Mouse (Mus musculus) hindbrain, embryonic 12.5 days (tissue): ENCODE measurements around the gene Med8. TPM values are rescaled to one million over a fixed set of nuclear protein-coding genes. Genes with fewer than 3 reads are reported as not detected.

Experiments
- ATAC-seq: fragments of 200-750 bp; cut with Nextera tagmentation; 2 replicates; pipeline ENCODE4 v1.8.0; 2017; ENCODE audit warnings: moderate TSS enrichment; ENCODE audit not compliant: low FRiP score
- H3K27ac ChIP-seq: fragments of 300-500 bp; sonication (generic); 2 replicates; pipeline ENCODE4 v1.5.1; 2016; ENCODE audit warnings: mild to moderate bottlenecking
- H3K27me3 ChIP-seq: fragments of 300-500 bp; sonication (generic); 2 replicates; pipeline ENCODE4 v1.6.1; 2016; ENCODE audit warnings: mild to moderate bottlenecking
- H3K36me3 ChIP-seq: fragments of 300-500 bp; sonication (generic); 2 replicates; pipeline ENCODE4 v1.6.1; 2016; ENCODE audit warnings: mild to moderate bottlenecking
- H3K4me1 ChIP-seq: fragments of 300-500 bp; sonication (generic); 2 replicates; pipeline ENCODE4 v1.6.1; 2016
- H3K4me2 ChIP-seq: fragments of 300-500 bp; sonication (generic); replicated peaks from 2 replicates; pipeline ENCODE4 v1.6.1; 2016; ENCODE audit warnings: mild to moderate bottlenecking
- H3K4me3 ChIP-seq: fragments of 300-500 bp; sonication (generic); 2 replicates; pipeline ENCODE4 v1.5.1; 2016; ENCODE audit warnings: mild to moderate bottlenecking
- H3K9ac ChIP-seq: fragments of 300-500 bp; sonication (generic); 2 replicates; pipeline ENCODE4 v1.6.1; 2016; ENCODE audit warnings: mild to moderate bottlenecking, moderate library complexity
- H3K9me3 ChIP-seq: fragments of 300-500 bp; sonication (generic); replicated peaks from 2 replicates; pipeline ENCODE4 v1.6.1; 2016; ENCODE audit warnings: mild to moderate bottlenecking
- WGBS: fragments of 180-500 bp; shearing (Covaris S2); methylation state at CpG from one replicate; pipeline ENCODE4 v1.1.7; 2016; 5-methylcytosine and 5-hydroxymethylcytosine counted together
- polyA plus RNA-seq: library from polyadenylated mRNA; unstranded; fragments of >200 nt; fragmentation: Nextera tagmentation; extraction: Ambion mirVana; gene quantifications from 2 replicates; pipeline ENCODE4 v1.2.1, GENCODE M21; 2016

The Med8 gene
- polyA plus RNA-seq, 1 experiment from 2014 or later = 131 TPM

DNA sequence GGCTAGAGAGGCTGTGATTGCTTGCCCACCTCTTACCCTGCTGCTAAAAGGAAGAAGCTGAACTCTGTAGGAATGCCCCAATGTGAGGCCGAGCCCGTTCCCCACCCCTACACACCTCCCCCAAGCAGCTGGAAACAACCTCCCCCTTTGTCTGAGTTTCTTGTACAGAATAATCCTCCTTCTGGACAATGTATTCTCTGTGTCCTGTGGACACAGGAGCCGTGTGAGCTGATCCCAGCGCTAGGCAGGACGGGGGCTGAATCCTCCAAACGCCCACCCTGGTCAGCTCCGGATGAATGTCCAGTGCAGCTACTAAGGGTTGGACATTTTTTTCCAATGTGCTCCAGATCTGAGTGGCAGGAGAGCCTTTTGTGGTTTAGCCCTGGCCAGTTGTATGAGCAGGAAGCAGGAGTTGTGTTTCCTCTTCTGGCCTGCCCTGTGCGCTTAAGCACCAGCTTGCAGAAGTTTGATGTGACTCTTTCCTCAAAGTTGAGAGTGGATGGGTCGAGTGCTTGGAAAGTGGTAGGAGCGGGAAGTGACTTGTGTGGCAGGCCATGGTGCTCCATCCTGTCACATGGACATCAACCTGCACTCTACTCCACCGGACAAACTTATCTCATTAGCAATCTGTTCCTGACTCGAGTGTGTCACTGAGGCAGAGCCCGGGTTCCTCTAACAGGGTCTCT, 8.1 kb downstream of the Med8 start:
- no peaks in the 10 kb centered on the region for H3K4me1 ChIP-seq
- no peak overlapping the region for H3K9ac ChIP-seq
- H3K36me3 ChIP-seq = peaks cover 96% of the 10 kb centered on the region
- no peaks in the 10 kb centered on the region for H3K9me3 ChIP-seq
- H3K4me3 ChIP-seq = no peak overlapping the region
- H3K27me3 ChIP-seq = no peaks in the 10 kb centered on the region
- no peak overlapping the region for H3K4me2 ChIP-seq
- ATAC-seq = no peak
- peak overlapping the region; percentile 23 for H3K27ac ChIP-seq
- WGBS = 86% methylated on average over 13 of the region's 13 CpGs

DNA sequence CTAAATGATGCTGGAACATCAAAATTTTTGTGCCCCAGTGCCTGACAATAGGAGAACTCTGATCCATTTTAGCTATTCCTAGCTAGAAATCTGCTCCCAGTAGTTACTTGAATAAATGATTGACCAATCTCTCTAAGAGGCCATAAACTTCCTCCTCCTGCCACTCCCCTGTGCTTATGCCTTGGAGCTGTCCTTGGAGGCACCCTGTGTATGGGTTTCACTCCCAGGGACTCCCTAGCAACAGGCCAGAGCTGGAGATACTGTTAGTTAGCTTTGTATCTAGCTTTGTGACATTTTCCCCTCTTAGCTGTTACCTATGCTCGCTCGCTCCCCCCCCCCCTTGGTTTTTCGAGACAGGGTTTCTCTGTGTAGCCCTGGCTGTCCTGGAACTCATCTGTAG, 12.2 kb downstream of the Med8 start:
- H3K9me3 ChIP-seq = no peaks in the 10 kb centered on the region
- no peak overlapping the region for H3K27ac ChIP-seq
- H3K9ac ChIP-seq = no peak overlapping the region
- no peaks in the 10 kb centered on the region for H3K4me1 ChIP-seq
- no peaks in the 10 kb centered on the region for H3K27me3 ChIP-seq
- no peak overlapping the region for H3K4me3 ChIP-seq
- ATAC-seq = no peak
- H3K4me2 ChIP-seq = no peak overlapping the region
- 90% methylated on average over 3 of the region's 3 CpGs for WGBS
- H3K36me3 ChIP-seq = peaks cover 58% of the 10 kb centered on the region

DNA sequence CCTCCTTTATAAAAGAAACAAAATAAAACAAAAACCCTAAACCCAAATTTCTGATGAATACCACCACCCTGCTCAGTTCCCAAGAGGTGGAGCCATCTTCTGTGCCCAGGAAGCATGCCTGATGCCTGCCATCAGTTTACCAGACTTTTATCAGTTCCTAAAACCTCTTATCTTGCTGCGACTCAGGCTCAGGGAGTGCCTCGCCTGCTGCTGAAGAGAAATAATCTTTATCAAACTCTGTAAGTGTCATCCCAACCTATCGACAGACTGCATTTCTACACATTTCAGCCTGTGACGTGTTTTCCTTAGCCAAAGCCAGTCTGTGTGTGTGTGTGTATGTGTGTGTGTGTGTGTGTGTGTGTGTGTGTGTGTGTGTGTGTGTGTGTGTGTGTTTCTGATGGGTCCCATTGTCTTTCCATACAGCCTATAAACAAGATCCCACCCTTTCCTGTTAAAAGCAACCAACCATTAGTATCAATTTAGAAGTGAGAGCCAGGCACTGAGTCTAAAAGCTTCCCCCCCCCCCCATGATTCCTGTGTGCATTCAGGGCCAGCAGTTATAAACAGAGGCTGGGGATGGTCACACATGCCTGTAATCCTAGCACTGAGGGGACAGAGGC, 15.5 kb downstream of the Med8 start:
- Histone ChIP-seq H3K4me2 (no peak overlapping the region), H3K4me1 (peaks cover 26% of the 10 kb centered on the region), H3K9me3 (no peaks in the 10 kb centered on the region), H3K9ac (no peak overlapping the region), H3K4me3 (no peak overlapping the region), H3K27me3 (no peaks in the 10 kb centered on the region), H3K27ac (no peak overlapping the region), H3K36me3 (peaks cover 31% of the 10 kb centered on the region)
- no peak for ATAC-seq
- WGBS = 88% methylated on average over 4 of the region's 4 CpGs

DNA sequence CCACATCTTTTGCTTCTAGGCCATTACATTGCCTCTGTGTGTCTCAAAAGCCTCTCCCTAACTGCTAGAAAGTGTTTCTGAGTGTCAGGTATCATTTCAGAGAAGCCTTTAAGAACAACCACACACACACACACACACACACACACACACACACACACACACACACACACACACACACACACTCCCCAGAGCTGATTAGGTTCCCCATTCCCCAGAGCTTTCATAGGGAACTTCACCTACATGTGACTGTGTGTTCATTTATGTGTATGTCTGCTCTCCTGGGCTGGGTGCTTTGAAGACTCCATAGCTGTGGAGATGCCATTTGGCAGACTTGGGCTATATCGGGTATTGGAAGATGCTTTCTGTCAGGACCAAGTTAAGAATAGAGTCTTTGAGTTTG, 16.2 kb downstream of the Med8 start:
- no peak overlapping the region for H3K4me2 ChIP-seq
- H3K27me3 ChIP-seq = no peaks in the 10 kb centered on the region
- H3K36me3 ChIP-seq = peaks cover 26% of the 10 kb centered on the region
- WGBS = 96% methylated on average over 1 of the region's 1 CpGs
- no peak overlapping the region for H3K4me3 ChIP-seq
- peaks cover 28% of the 10 kb centered on the region for H3K4me1 ChIP-seq
- no peaks in the 10 kb centered on the region for H3K9me3 ChIP-seq
- ATAC-seq = no peak
- H3K27ac ChIP-seq = no peak overlapping the region
- H3K9ac ChIP-seq = peak overlapping the region; percentile 18; the same call in 1 of the 2 replicates

DNA sequence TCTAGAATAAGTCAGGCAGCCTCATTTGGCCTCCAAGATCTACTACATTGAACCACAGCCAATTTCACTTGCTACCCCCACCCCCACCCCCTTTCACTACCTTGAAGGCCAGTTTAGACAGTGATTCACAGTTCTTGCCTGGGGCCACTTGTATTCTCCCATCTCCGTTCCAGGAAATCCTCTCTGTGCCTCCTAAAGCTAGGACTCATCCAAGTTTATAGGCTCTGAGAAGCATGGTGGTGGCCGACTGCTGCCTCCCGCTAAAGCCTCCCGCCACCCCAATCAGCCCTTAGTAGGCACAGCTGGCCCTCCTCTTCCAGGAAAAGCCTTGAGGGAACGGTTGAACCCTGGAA, 18.3 kb downstream of the Med8 start:
- H3K4me3 ChIP-seq = peak overlapping the region; percentile 52
- peak overlapping the region; percentile 56; the same call in 1 of the 2 replicates for H3K27ac ChIP-seq
- peaks cover 28% of the 10 kb centered on the region for H3K4me1 ChIP-seq
- no peaks in the 10 kb centered on the region for H3K27me3 ChIP-seq
- ATAC-seq = no peak
- WGBS = 7% methylated on average over 5 of the region's 5 CpGs
- no peaks in the 10 kb centered on the region for H3K9me3 ChIP-seq
- peaks cover 26% of the 10 kb centered on the region for H3K36me3 ChIP-seq
- peak overlapping the region; percentile 79 for H3K4me2 ChIP-seq
- H3K9ac ChIP-seq = peak overlapping the region; percentile 58

DNA sequence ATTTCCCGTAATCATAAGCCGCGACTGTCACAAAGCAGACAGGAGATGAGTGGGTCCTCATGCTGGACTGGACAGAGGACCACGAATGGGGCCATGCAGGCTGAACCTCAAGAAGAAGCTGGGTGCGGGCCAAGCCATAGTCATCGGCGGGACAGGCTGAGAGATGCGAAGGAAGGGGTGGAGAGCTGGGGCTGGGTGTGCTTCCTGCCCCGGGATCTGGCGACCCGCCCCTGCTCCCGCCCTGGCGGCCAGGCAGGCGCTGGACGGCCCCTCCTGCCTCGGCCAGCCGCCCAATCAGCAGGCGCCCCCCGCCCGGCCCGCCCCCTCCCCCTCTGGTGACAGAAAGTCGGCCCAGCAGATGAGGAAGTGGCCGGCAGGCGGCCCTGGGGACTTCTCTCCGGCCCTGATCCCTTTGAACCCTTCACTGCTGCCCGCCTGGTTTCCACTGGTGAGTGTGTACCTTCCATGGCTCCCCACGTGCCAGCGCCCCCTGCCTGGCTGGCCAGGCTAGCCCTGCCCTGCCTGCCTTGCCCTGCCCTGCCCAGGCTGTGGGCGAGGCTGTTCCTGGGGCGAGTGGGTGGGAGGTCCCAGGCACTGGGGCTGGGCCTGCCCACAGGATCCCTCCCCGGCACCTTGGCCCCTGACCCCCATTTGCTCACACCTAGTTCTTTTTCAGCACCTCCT, 18.8 kb downstream of the Med8 start, which contains the start of gene Elovl1:
Elovl1 (plus strand) TSS at position 326 of the 684 bp plus-strand sequence.
- H3K4me2 ChIP-seq = peak within 1 kb of the TSS; percentile 79
- peak within 1 kb of the TSS; percentile 52 for H3K4me3 ChIP-seq
- peaks cover 27% of the 10 kb centered on the region for H3K36me3 ChIP-seq
- no peaks in the 10 kb centered on the region for H3K9me3 ChIP-seq
- H3K27ac ChIP-seq = peak within 1 kb of the TSS; percentile 56
- peak within 1 kb of the TSS; percentile 58 for H3K9ac ChIP-seq
- no peaks in the 10 kb centered on the region for H3K27me3 ChIP-seq
- peak; percentile 96 for ATAC-seq
- under 1% methylated on average over 23 of the region's 31 CpGs for WGBS
- peaks cover 28% of the 10 kb centered on the region for H3K4me1 ChIP-seq

DNA sequence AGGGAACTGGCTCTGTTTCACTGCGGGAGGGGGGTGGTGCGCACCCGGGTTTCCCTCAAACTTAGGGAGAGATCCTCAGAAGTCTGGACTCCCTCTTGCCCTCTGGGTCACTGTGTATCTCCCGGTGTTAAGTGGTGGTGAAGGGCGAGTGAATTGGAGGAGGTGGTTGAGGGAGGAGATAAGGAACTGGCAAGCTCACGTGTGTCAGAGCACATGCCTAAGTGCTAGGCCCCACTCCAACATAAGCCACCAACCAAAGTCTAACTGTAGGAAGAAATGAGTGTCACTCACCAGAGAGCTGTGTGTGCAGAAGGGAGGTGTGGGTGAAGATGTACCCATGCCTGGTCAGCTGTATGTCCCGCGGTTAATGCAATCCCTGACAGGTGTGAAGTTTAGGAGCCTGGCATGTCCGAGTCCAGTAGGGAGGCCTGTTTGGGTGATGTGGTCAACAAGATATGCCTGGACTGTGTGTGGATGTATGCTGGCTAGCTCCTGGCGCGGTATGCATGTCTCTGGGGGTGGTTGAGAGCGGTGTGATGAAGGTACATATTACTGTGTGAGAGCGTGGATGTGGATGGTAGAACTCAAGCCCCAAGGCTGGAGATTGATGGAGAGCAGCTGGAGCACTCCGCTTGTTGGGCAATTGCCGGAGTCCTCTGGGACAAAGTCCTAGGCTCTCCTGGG, 19.5 kb downstream of the Med8 start:
- H3K27me3 ChIP-seq = no peaks in the 10 kb centered on the region
- peaks cover 28% of the 10 kb centered on the region for H3K4me1 ChIP-seq
- peak overlapping the region; percentile 52 for H3K4me3 ChIP-seq
- H3K9me3 ChIP-seq = no peaks in the 10 kb centered on the region
- peak overlapping the region; percentile 56 for H3K27ac ChIP-seq
- H3K9ac ChIP-seq = peak overlapping the region; percentile 58
- peak overlapping the region; percentile 79 for H3K4me2 ChIP-seq
- 53% methylated on average over 15 of the region's 15 CpGs for WGBS
- H3K36me3 ChIP-seq = peaks cover 34% of the 10 kb centered on the region
- peak; percentile 16; the same call in 1 of the 2 replicates for ATAC-seq

DNA sequence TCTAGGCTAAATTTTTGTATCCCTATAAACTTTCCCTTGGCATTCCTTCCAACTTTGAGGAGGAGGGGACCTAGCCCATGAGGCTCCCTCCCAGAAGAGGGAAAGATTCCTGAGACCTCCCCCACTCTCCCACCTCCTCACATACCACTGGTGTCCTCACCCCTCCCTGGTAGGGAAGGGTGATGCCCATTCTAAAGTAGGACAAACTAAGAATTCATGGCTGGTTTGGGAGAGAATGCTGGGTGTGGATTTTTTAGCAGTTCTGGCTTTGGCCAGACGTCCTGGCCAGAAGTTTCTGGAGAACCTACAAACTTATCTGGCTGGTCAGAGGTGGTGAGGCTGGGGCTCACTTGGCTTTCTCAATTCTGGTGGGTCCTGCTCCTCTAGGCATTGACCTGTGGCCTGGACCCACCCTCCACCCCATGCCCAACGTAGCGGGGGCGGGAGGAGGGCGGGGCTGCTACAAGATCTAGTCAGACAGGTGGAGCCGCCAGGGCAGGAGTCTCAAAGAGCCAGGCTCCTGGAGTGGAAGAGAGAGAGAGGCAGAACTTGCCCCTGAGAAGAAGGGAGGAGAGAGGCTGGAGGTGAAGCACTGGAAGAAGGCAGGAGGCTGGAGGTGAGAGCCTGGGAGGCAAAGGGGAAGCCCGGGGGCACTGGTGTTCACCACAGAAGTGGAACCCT, 20.2 kb downstream of the Med8 start:
- Histone ChIP-seq H3K9me3 (no peaks in the 10 kb centered on the region), H3K4me1 (peaks cover 31% of the 10 kb centered on the region), H3K27ac (no peak overlapping the region), H3K36me3 (peaks cover 40% of the 10 kb centered on the region), H3K4me2 (peak overlapping the region; percentile 79), H3K4me3 (peak overlapping the region; percentile 52; the same call in 1 of the 2 replicates), H3K9ac (no peak overlapping the region), H3K27me3 (no peaks in the 10 kb centered on the region)
- no peak for ATAC-seq
- WGBS = 58% methylated on average over 7 of the region's 7 CpGs

DNA sequence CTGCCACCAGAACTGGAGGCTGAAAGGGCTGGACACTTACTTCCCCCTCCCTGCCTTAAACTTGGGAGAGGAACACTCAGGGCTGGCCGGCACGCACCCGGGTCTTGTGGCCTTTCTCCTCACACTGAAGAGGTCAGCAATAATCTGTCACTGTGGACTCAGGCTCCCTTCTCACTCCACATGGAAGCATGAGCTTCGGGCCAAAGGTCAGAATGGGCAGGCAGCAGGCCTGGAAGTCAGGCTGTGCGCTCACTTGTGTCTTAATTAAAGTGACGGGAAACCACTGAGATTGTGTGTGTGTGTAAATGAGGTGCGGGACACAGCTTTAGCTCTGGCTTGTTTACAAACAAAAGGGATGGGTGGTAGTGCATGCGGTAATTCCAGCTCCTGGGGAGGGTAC, 23.2 kb downstream of the Med8 start:
- Histone ChIP-seq H3K36me3 (peaks cover 40% of the 10 kb centered on the region), H3K9ac (no peak overlapping the region)

DNA sequence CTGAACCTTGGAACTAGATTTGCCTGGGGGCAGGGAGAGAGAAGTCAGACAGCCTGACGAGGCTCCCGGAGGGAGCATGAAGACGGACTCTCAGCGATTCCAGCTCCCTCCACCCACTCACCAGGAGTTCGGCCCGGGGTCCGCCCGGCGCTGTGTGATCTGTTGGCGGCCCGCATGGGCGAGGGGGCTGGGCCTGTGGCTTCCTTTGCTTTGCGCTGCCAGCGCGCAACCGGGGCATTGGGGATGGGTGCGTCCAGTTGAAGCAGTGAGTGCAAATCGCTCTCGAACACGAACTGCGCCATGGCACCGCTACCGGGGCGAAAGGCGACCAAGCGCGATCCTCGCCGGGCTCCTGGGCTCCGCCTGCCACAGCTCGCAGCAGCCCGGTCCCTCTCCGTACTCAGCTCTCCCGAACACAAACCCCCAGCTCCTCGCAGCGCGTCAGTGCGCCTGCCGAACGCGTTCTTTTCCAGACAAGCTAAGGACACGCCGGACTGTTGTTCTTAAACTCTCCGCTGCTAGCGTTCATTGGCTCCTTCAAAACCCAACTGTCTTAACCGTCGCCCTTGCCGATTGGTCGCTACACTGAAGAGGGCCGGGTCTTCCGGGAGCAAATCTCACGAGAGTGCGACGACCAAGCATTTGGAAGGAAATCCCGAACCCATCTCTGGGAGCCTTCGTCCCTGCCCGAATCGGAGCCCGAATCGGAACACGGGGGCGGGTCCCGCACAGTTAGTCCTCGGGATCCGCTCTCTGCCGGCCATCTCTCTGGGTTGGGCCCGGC, 27.9 kb downstream of the Med8 start, which contains the start of gene Cdc20:
Cdc20 (minus strand) TSS at position 533 of the 784 bp plus-strand sequence.
- Histone ChIP-seq H3K4me3 (peak within 1 kb of the TSS; percentile 71), H3K9ac (peak within 1 kb of the TSS; percentile 82), H3K4me1 (peaks cover 36% of the 10 kb centered on the region), H3K4me2 (peak within 1 kb of the TSS; percentile 99), H3K27ac (peak within 1 kb of the TSS; percentile 88), H3K36me3 (peaks cover 22% of the 10 kb centered on the region), H3K27me3 (no peaks in the 10 kb centered on the region), H3K9me3 (no peaks in the 10 kb centered on the region)
- WGBS = under 1% methylated on average over 64 of the region's 67 CpGs
- ATAC-seq = peak; percentile 95

More for the DNA sequence above, 23.2 kb downstream of the Med8 start:
- WGBS = 41% methylated on average over 8 of the region's 8 CpGs
- H3K27ac ChIP-seq = no peak overlapping the region
- H3K9me3 ChIP-seq = no peaks in the 10 kb centered on the region
- no peaks in the 10 kb centered on the region for H3K27me3 ChIP-seq
- ATAC-seq = no peak
- no peak overlapping the region for H3K4me2 ChIP-seq
- H3K4me3 ChIP-seq = no peak overlapping the region
- H3K4me1 ChIP-seq = peaks cover 52% of the 10 kb centered on the region

DNA sequence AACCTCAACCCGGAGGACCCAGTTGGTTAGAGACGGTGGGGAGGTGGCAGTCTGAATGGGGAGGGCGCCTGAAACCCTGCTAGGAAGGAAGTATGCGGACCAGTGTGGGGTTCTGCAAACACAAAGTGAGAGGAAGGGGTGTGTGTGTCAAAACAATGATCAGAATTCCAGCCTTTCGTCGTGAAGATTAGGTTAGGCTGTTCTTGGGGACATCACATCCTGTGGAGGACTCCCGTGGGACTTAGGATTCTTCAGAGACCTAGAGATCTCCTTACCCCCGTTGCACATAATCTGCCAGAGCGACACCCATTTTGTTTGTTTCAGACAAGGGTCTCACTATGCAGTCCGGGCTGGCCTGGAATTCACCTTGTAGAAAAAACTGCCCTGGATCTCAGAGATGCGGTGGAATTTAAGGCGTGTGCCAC, 28.7 kb downstream of the Med8 start:
- Histone ChIP-seq H3K4me1 (peaks cover 36% of the 10 kb centered on the region), H3K27ac (peak overlapping the region; percentile 88), H3K36me3 (peaks cover 14% of the 10 kb centered on the region), H3K4me2 (peak overlapping the region; percentile 99), H3K9me3 (no peaks in the 10 kb centered on the region), H3K4me3 (peak overlapping the region; percentile 71), H3K27me3 (no peaks in the 10 kb centered on the region), H3K9ac (peak overlapping the region; percentile 65)
- 9% methylated on average over 12 of the region's 12 CpGs for WGBS
- ATAC-seq = peak; percentile 47
